Comparison of ENCODE assay signal across 15 mouse cellular contexts in genomic region chr2:131036343-131036742, GRCm38 (mm10). TPM values are rescaled to one million over a fixed set of nuclear protein-coding genes. Genes with fewer than 3 reads are reported as not detected.
"Had no signal": no experiment of that assay in that cellular context is flagged by ENCODE, and none has a peak within 500 bp of the region (broad histone marks: within the 10 kb centered on the region; RNA-seq: fewer than 3 reads in every experiment).

No protein-coding gene starts in this region.

- H3K9me3 ChIP-seq: limb, embryonic 10.5 days; liver, embryonic 15.5 days; midbrain, embryonic 12.5 days; neural tube, embryonic 15.5 days had no signal

- ATAC-seq: lung, postnatal 0 days had no signal

- H3K9ac ChIP-seq: liver, embryonic 15.5 days; midbrain, embryonic 12.5 days; neural tube, embryonic 15.5 days had no signal

- H3K4me3 ChIP-seq: limb, embryonic 10.5 days; liver, embryonic 15.5 days; midbrain, embryonic 12.5 days; neural tube, embryonic 15.5 days had no signal

- H3K4me2 ChIP-seq: liver, embryonic 11.5 days; liver, embryonic 15.5 days; midbrain, embryonic 12.5 days; neural tube, embryonic 15.5 days had no signal

- DNase-seq: kidney, adult 9 months; kidney, postnatal 36 days; lung, adult 2 months; lung, postnatal 36 days; right cerebral cortex, adult 18-20 months; right cerebral cortex, postnatal 25 days; thymus, postnatal 36 days had no signal

- H3K27ac ChIP-seq: kidney, postnatal 0 days; limb, embryonic 10.5 days; liver, embryonic 15.5 days; midbrain, embryonic 12.5 days; neural tube, embryonic 15.5 days had no signal

- H3K36me3 ChIP-seq: limb, embryonic 10.5 days; liver, embryonic 15.5 days; midbrain, embryonic 12.5 days; neural tube, embryonic 15.5 days had no signal

RNA-seq across cellular contexts. Expression of gene Gfra4, which starts 6.5 kb away (rescaled TPM):
- total RNA-seq: megakaryocyte-erythroid progenitor cell, adult 5-6 weeks had no signal
